Mouse (Mus musculus) frontal cortex, postnatal 10 days (tissue): ENCODE measurements around the gene Strada.
"Not testable (repeated sequence)": the region's sequence is repeated elsewhere in the genome, so short reads cannot be mapped to it uniquely, and the experiment has no call there.

Source experiments
- DNase-seq, 2 experiments: peaks; one replicate each; pipeline ENCODE4 v3.0.0; 2022; ENCODE audit warnings: low spot score in 2 of 2, mixed read lengths in 1 of 2

Gene Strada

DNA sequence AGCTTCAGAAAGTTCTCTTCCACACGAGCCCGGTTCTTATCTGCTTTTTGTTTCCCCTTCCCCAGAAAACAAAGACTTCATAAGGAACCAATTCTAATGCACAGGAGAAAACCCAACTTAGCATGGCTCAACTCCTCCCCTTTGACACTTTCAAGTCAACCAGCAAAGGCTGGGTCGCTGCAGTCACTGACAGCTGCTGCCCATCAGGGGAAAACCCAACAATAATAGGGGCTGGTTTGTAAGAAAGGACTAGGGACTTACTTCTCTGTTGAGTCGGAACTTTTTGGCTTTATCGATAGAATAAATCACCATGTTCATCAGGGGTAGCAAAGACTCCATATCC lies at the start of gene Strada:
Strada (minus strand) TSS at position 46 of the 343 bp plus-strand sequence.
- no peak for DNase-seq

DNA sequence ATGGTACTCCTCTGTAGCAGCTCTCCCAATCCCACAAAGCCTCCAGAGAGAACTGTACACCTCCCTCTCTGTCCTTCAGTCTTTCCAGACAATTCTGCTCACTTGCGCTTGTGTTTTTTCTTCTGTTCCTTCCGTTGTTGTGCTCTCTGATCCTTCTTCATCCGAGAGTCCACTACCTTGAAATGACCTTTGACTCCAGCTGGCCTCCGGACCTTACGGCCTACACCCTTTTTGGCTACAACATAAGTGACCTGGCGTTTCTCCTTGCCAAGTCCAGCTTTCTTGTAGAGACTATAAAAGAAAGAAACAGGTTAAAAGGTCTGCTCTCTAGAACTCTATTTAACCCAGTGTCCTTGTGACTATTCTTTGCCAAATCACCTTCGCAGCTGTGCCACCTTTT lies 47.4 kb upstream of the Strada start:
- DNase-seq, result no peak

DNA sequence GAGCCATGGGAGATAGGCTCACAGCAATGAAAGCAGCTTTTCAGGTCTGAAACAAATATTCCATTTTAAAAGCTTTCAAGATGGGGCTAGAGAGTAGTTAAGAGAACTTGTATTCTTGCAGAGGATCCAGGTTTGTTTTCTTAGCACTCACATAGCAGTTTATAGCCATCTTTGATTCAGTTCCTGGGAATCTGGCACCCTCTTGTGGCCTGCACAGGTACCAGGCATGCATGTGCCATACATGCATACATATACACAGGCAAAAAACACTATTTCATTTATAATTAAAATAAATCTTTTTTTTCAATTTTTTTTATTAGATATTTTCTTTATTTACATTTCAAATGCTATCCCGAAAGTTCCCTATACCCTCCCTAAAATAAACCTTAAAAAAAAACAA lies 44.9 kb upstream of the Strada start:
- DNase-seq, result peak in 1 of 2 experiments; percentile 9

DNA sequence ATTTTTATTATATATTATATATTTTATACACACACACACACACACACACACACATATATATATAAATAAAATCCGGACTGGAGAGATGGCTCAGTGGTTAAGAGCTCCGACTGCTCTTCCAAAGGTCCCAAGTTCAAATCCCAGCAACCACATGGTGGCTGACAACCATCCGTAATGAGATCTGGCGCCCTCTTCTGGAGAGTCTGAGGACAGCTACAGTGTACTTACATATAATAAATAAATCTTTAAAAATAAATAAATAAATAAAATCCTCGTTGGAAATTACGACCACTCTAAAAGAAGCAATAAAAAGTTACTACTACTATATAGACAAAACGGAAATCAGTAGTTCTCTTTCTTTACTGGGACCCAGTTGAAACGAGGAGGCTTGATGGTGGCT lies 32.0 kb upstream of the Strada start:
- not testable (repeated sequence) for DNase-seq

DNA sequence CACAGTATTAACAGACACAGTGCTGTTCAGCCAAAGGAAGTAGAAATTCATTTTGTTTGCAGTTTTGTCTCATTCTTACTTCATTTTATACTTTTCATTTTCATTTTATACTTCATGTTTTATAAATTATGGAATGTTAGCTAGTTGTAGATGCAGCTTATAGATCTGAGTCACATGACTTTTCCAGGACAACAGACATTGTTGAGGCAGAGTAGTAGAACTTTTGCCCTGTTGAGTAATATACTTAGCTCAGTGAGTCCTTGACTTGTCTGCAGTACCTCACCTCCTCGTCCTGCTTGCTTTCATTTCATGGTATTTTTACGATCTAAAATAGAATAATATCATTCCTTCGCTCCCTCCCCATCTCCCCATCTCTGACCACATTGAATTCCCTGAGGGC lies 18.6 kb upstream of the Strada start:
- no peak for DNase-seq

DNA sequence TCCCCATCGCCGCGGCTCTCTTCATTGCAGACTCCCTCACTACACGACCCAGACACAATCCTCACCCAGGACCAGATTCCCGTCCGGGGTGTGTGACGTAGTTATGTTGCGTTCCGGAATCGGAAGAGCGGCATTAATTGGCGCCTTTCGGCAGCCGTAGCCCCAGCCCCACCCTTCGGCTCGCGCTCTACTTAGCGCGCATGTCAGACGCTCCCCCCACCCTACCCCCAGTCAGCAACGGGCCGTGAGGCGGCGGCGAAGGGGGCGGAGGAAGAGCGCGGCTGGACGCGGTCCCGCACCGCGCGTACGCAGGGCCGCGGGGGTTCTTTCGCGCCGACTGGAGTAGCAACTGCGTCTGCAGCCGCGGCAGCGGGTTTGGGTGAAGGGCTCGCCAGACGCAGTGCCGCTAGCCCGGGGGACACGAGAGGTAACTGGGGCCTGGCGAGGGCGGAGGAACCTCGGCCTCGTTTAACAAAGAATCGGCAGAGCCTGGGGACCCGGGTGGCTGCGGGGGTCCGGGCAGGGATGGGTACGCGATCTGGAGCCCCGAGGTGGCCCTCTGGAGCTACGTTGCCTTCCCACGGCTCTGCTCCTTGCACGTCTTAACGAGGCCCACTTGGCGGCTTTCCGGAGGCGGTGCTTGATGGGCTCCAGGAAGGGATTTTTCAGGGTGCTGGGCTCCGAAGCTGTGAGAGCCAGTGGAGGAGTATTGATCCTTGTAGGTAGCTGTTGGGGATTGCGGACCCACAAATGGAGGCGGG lies 14.9 kb upstream of the Strada start, which contains the start of gene Ddx42:
Ddx42 (plus strand) TSS at position 197 of the 761 bp plus-strand sequence.
- DNase-seq, result peak; percentile 92 to 94

DNA sequence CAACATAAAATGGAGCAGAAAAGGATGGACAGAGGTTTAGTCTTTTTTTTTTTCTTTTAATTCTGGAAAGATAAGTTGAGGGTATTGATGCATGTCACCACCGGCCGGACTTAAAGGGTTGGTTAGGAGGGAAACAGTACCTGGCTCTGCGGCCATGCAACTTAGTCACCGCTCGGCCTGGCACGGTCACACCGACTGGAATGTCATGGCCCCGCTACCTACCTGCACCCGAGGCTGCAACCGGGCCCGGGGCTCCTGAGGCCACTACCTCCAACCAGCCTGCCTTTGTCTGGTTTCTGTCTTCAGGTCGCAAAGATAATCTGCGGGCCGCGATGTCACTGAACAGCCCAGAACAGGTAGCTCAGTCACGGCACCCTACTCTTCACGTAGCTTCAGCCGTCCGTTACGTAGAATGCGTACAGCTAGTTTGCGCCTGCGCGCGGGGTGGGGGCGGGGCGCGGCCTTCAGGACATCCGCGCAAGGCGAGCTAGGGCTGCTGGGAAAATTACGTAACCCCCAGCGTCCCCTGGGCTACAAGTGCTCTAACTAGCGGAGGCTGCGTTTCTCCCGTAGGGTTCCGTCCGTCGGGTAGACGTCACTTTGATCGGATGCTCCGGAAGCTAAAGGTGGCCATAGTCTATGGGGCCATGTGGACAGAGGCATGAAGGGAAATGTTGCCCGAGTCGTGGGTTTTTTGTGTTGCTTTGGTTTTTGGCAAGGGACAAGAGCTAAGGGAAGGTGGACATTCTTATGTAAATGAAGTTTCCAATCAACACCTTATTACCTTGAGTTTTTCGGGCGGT lies 14.2 kb upstream of the Strada start, which contains the start of gene Ccdc47:
Ccdc47 (minus strand) TSS at position 418 of the 803 bp plus-strand sequence.
- DNase-seq, result peak; percentile 94 to 97

DNA sequence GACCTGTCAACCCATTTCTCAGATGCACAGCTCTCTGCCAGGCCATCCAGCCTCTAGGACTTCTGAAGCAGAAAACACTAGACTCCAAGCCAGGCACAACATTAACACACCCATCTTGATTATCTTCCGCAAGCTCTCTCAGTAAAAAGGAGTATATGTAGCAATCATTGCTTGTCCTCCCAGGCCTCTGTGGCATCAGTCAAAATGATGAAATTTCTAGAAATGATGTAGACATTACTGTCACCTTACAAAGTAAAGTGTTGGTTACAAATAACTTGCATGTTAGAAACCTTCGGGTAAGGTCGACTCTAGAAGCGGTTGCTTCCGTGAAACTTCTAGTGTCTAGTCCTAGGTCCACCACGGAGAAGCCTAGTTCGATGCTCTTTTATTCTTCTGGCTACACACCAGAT lies 13.5 kb upstream of the Strada start:
- no peak for DNase-seq

DNA sequence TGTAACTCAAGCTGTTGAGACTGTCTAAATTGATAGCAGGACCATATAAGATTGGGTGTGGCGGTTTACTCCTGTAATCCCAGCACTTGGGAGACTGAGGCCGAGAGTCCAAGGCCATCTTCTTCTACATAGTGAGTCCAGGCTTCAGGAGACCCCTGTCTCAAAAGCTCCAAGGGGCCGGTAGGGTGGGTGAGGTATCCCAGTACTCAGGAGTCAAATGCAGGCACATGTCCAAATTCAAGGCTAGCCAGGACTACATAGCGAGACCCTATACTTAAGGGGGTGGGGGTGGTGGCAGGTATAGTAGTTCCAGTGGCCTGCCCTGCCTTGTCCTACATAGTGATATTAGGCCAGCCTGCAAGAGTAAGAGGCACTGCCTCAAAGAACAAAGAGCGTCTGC lies 12.9 kb upstream of the Strada start:
- DNase-seq, result no peak

DNA sequence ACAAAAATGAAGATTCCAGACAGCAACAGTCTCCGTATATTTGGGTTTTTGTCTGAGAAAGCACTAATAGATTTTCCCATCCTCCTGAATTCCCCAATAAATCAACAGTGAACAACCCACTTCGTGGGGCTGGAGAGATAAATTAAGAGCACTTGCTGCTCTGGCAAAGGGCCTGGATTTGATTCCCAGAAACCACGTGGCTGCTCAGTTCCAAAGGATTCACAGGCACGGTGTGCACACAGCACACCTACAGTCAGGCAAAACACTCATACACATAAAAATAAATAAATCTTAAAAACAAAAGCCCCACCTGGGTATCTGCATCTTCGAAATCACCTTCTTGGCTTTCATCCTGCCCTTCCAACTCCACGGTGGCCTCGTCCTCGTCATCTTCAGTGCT lies 10.8 kb upstream of the Strada start:
- no peak for DNase-seq

DNA sequence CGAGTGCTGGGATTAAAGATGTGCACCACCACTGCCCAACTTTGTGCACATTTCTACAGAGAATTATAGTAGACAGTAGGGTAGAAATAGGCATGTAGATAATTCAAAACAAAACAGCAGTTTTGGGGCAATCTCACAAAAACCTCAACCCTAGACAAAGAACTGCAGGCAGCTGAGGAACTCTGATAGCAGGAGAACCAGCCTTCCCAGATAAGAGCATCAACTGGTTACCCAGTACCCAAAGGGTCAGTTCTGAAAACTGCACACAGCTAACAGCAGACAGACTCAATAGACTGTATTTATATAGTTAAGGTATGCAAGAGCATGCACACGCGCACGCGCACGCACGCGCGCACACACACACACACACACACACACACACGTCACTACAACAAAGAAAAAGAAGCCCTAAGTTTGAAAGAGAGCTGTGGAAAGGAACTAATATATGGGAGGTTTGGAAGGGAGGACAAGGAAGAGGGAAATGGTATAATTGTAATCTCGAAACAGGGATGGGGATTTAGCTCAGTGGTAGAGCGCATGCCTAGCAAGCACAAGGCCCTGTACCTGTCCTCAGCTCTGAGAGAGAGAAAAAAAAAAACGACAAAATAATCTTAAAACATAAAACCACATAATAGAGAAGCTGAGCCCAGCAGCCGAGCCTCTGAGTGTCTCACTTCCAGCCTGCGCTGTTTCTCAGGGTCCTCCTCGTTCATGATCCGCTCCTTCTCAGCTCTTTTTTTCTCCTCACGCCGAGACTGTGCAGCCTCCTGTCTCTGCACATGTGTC lies 438 bp downstream of the Strada start:
- DNase-seq, result no peak

DNA sequence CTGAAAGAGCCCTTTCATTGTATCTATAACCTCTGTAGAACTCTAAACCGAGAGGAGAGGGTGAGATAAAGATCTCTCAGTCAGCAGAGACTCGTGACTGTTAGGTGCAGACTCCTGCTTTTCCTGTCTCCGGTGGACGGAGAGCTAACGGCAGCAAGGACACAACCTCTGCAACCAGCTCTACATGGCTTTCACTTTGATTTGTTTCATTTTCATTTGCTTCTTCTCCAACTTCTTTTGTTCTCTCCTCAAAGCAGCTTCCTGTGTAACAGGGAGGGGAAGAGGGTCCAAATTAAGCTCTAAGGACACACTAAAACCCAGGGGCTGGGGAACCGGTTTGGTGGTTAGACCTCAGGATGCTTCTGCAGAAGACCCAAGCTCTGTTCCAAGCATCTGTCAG lies 1.2 kb downstream of the Strada start:
- DNase-seq, result no peak

DNA sequence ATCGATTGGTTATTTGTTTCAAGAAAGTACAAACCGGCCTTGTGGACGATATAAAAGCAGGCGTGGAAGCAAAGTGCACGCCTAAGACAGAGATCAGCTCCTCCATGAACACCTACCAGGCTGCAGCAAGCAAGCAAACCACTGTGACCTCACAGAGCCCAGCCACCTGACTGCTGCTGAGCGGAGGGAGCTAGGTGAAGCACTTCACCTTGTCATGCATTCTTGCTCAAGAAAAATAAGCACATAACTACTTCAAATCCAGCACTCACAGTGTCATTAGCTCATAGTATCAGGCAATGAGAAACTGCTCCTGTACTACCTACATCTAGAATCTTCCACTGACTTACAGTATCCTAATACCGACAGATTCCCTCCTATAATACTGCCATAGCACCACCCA lies 2.0 kb downstream of the Strada start:
- DNase-seq, result not testable (repeated sequence)

DNA sequence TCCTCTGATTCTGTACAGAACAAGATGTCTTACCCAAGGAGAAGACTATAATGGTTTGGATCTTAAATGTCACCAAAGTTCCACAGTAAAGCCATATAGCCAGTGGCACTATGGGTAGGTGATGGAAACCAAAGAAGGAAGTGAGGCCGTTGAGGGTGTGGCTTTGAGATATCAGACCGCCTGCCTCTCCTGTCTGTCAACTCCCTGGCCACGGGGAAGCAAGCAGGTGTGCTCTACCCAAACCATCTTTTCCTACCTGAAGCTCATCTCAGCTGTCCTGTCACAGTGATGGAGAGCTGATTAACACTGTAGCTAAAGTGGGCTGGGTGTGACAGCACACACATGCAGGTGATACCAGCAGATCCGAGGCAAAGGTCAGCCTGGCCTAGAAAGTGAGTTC lies 3.7 kb downstream of the Strada start:
- DNase-seq, result no peak

DNA sequence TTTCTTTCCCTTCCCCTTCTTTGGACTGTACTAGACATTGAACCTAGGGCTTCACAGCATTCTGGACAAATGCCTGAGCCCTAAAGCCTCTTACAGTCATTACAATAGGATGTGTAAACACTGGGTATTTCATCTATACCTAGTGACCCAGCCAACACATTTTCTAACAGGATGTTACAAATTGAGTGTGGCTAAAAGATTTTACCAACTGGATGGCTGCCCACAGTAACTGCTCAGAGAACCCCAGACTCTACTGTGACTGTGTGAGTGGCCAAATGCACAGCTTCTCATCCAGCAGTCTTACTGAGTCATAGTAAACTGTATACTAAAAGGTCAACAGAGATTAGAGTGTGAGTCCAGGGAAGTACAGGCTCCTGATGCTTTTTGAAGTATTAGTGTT lies 6.6 kb downstream of the Strada start:
- DNase-seq, result no peak

DNA sequence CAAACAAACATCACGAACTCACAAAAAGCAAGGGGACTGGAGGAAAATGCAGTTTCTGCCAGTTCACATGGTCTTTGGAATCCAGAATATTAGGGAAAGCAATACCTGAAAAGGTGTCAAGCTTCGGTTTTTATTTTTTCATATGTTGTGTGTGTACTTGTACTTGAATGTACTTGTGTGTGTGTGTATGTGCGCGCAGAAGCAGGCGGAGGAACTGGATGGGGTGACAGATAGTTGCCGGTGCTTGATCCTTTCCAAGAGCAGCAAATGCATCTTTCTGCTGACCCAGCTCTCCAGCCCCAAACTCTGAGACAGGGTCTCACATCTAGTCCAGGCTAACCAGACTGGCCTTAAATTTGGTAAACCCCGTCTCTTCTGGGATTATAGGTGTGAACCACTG lies 7.1 kb downstream of the Strada start:
- no peak for DNase-seq

DNA sequence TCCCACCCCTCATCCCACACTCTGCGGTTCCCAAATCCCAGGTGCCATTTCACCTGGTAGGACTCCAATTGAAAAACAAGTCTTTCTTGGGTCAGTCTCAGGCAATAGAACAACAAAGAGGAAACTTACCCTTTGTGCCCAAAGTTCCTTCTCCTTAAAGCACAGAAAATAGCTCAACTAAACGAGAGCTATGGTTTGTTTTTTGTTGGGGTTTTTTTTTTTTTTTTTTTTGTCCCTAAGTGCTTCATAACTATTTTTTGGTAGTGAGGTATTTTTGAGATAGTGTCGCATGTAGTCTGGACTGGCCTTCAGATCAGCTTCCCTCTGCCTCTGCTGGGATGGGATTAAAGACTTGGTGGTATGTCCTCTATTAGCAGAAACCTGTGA lies 7.8 kb downstream of the Strada start:
- DNase-seq, result no peak

DNA sequence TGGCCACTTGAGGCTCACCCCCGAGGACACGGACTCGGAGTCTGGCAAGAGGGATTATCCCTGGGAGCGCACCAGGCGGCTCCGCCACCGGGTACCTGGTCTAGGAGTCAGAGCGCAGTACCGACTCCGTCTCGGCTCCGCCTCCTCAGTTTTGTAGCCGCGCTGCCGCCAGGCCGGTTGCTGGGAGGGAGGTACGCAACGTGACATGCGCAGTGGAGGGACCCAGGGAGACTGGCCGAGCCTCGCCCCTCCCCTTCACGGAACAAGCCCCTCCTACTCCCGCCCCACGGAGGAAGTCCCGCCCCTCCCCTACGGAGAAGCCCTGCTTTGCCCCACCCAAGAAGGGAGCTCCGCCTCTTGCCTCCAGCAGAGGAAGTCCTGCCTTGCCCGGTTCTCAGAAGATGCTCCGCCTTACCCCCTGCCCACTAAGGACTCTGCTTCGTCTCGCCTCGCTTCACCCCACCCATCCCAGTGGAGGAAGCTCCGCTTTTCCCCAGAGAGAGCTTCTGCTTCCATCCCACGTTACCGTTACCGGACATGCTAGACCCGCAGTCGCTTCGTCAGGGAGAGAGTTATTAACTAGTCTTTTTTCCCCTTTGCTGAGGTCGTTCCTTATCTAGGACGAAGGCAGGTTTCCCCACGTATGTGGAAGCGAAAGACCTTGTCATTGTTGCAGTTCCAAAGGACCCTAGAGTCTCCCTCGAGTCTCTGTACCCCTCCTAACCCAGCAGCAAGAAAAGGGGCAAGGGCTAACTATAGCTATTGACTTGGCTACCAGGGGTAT lies 8.4 kb downstream of the Strada start:
- peak; percentile 91 to 95 for DNase-seq

DNA sequence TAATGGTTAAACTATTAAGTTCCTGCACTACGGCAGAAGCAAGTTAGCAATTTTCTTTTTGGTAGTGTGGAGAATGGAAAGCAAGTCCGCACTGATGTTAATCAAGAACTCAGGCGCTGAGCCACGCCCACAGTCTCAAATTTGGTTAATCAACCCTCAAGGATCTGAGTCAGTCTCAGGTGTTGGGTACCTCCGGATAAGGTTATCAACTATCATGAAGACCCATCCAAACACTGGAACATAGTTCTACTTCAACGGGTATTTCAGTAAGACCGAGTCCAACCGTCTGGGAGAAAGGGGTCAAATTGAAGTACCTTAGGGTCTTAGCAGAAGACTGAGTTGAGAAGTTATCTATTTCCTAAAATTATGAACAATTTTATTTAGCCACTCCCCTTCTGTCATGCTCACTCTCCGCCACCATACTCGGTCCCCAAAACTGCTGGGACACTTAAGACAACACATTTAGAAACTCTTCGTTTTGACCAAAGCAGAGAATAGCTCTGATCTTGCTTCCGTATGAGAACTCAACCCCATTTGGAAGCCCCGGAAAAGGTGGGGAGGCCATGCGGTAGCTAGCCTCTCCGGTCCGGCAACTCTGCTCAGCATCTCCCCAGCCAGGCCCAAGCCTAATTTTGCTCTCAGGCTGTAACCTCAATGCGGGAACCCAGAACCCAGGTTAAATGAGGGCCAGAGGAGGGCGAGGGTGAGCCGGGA lies 9.2 kb downstream of the Strada start:
- no peak for DNase-seq

DNA sequence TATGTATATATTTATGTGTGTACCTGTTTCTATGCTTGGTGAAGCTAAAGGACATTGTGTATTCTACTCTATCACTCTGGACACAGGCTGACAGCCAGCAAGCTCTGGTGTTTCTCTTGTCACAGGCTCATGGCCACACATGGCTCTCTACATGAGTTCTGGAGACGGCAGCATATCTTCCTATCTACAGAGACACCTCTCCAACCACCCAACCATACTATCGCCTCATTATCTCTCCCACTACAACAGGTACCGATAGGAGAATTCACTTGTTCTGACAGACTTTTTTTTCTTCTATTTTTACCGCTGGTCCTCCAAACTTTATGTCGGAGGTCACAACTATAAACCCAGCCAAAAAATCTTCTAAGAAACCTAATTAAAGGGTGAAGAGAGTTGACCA lies 9.7 kb downstream of the Strada start:
- no peak for DNase-seq

DNA sequence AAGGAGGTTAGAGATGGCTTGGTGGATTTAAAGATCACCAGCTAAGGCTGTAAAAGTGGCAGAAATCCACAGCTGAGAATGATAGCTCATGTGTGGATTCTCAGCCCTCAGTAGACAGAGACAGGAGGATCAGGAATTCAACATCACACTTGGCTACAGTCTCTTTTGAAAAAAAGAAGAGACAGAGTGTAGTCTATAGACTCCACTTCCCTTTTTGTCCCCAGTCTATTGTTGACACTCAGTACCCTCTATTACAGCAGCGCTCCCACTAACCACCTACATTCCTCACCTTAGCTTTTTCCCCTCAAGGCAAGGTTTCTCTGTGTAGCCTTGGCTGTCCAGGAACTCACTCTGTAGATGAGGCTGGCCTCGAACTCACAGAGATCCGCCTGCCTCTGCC lies 10.3 kb downstream of the Strada start:
- no peak for DNase-seq
